Mouse (Mus musculus): ENCODE measurements around the gene Lsm6. TPM values are rescaled to one million over a fixed set of nuclear protein-coding genes. Genes with fewer than 3 reads are reported as not detected.

Gene Lsm6
- polyA plus RNA-seq, 1 experiment from 2014 or later = 237 TPM

DNA sequence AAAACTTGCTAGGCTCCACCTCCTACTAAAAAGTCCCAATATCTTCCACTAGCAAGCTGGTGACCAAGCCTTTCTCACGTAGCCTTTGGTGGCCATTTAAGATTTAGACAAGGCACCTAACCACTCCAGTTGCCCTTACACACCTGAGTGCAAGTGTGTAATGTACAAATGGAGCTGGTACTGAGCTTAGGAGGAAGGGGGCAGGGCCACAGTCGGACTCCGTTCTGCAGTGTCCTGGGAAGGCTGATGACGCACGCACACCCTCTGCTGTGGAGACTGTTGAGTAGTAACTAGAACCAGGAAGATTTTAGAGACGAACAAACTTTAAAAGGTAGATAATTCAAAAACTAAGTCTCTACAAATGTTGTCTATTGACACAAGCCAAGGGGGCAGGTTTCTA is 19.7 kb downstream of the Lsm6 start:
- ATAC-seq (ENCODE audit: insufficient number of reproducible peaks, insufficient read depth, low FRiP score, low TSS enrichment, low read depth) = no peak
- Histone ChIP-seq H3K36me3 (peaks cover 29% of the 10 kb centered on the region), H3K4me3 (no peak overlapping the region), H3K27me3 (no peaks in the 10 kb centered on the region), H3K4me2 (no peak overlapping the region), H3K27ac (no peak overlapping the region), H3K9me3 (no peaks in the 10 kb centered on the region), H3K4me1 (peaks cover 10% of the 10 kb centered on the region), H3K9ac (no peak overlapping the region)
- 89% methylated on average over 6 of the region's 6 CpGs for WGBS

DNA sequence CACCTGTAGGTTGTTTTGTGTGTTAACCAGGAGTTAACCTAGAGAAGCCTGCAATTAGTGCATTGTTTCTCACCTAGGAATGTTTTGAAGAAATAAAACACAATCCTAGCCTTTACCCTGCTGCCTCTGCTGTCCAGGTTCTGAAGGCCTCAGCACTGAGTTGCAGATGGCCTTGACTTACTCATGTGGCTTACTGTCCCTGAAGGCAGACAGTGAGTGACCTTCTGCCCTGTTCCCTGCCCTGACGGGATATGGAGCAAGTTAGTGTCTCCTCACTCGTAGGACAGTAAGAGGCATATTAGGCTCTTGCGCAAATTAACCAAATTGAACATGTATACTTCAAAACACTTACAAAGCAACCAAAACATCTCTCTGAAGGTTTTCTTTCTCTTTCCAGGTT is 22.3 kb downstream of the Lsm6 start:
- Histone ChIP-seq H3K36me3 (peaks cover 9% of the 10 kb centered on the region; the same call in 1 of the 2 replicates), H3K27me3 (no peaks in the 10 kb centered on the region), H3K4me2 (no peak overlapping the region), H3K27ac (no peak overlapping the region), H3K9ac (no peak overlapping the region), H3K4me1 (peaks cover 10% of the 10 kb centered on the region), H3K9me3 (no peaks in the 10 kb centered on the region), H3K4me3 (no peak overlapping the region)
- no peak for ATAC-seq (ENCODE audit: insufficient number of reproducible peaks, insufficient read depth, low FRiP score, low TSS enrichment, low read depth)
- WGBS = 79% methylated on average over 3 of the region's 3 CpGs

DNA sequence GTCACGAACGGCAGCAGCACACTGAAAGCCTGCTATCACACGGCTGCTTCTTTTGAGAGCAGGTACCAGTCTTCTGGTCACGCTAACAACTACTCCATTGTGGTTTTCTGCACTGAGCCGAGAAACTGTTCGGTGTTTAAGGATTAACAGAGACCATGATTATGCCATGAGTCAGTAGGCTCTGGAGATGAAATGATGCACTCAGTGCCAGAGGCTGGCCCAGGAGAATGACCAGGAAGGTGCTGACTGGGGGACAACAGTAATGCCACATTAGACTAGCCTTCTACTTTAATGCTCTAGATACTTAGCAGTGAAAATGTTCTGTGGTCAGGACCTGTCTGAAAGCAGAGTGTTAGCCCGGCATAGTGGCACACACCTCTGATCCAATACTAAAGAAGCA is 23.0 kb downstream of the Lsm6 start:
- H3K9ac ChIP-seq = no peak overlapping the region
- peaks cover 10% of the 10 kb centered on the region for H3K4me1 ChIP-seq
- no peaks in the 10 kb centered on the region for H3K9me3 ChIP-seq
- no peak overlapping the region for H3K4me2 ChIP-seq
- no peak overlapping the region for H3K27ac ChIP-seq
- 0 out of 2 replicates have a peak, but pooled peaks cover 2% of the 10 kb centered on the region for H3K36me3 ChIP-seq
- no peak overlapping the region for H3K4me3 ChIP-seq
- no peak for ATAC-seq (ENCODE audit: insufficient number of reproducible peaks, insufficient read depth, low FRiP score, low TSS enrichment, low read depth)
- 82% methylated on average over 7 of the region's 7 CpGs for WGBS
- no peaks in the 10 kb centered on the region for H3K27me3 ChIP-seq

DNA sequence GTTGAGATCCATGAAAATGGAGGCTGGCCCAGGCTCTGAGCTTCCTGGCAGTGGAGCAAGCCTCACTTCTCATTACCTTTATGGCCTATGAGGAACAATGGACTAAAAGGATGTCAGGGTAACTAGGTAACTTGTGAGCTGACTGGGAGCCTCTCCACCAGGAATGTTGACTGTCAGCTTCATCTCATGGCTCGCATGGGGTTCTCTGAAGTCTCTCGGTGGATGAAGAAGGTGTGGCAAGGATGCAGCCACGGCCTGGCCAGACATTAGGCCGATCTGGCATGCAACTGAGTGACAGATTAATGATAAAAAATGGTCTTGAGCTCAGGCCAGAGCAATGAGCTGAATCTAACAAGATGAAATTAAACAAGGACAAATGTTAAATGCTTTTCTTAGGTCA is 27.7 kb downstream of the Lsm6 start:
- H3K4me2 ChIP-seq = no peak overlapping the region
- H3K27ac ChIP-seq = no peak overlapping the region
- ATAC-seq (ENCODE audit: insufficient number of reproducible peaks, insufficient read depth, low FRiP score, low TSS enrichment, low read depth) = no peak
- H3K9ac ChIP-seq = no peak overlapping the region
- 84% methylated on average over 4 of the region's 4 CpGs for WGBS
- H3K27me3 ChIP-seq = no peaks in the 10 kb centered on the region
- H3K4me3 ChIP-seq = no peak overlapping the region
- peaks cover 10% of the 10 kb centered on the region for H3K4me1 ChIP-seq
- no peaks in the 10 kb centered on the region for H3K36me3 ChIP-seq
- H3K9me3 ChIP-seq = no peaks in the 10 kb centered on the region

DNA sequence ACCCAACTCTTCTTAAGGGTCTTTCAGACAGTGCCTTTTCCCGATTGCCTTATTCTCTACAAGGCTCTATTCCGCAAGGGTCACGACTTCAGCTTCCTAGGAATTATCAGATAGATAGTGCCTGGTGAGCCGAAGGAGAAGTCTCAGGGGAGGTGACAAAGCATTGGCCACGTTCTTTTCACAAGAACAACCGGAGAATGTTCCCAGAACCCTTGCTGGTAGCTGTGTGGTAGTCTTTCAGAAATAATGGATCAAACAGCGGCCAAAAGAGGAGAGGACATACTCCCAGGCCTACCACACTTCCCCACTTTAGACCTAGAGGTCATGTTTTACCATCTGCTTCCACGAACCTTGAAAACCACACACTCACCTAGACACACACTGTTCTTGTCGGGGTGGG is 44.1 kb downstream of the Lsm6 start:
- Histone ChIP-seq H3K36me3 (no peaks in the 10 kb centered on the region), H3K9ac (no peak overlapping the region), H3K9me3 (no peaks in the 10 kb centered on the region), H3K4me2 (no peak overlapping the region), H3K27ac (no peak overlapping the region), H3K27me3 (no peaks in the 10 kb centered on the region), H3K4me3 (no peak overlapping the region), H3K4me1 (no peaks in the 10 kb centered on the region)
- 89% methylated on average over 9 of the region's 9 CpGs for WGBS
- ATAC-seq (ENCODE audit: insufficient number of reproducible peaks, insufficient read depth, low FRiP score, low TSS enrichment, low read depth) = no peak

DNA sequence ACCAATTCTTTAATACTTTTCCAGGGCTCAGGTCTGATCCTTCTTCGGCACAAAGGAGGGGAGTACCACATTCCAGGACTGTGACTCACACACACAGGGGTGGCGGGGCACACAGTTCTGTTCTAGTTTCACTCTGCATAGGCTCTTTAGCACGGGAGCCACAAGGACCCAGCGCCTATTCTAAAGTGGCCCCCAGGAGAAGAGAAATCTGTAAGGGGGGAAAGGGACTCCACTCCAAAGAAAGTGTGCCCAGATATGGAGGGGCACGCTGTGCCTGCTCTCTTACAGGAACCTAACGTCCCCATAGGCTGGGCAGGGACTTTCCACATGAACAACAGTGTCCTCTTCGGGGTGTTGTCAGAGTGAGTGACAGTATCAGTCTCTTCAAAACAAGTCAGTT is 49.7 kb downstream of the Lsm6 start:
- no peak overlapping the region for H3K27ac ChIP-seq
- H3K27me3 ChIP-seq = no peaks in the 10 kb centered on the region
- H3K36me3 ChIP-seq = no peaks in the 10 kb centered on the region
- no peak for ATAC-seq (ENCODE audit: insufficient number of reproducible peaks, insufficient read depth, low FRiP score, low TSS enrichment, low read depth)
- no peak overlapping the region for H3K4me3 ChIP-seq
- no peaks in the 10 kb centered on the region for H3K9me3 ChIP-seq
- no peaks in the 10 kb centered on the region for H3K4me1 ChIP-seq
- WGBS = 67% methylated on average over 7 of the region's 7 CpGs
- H3K4me2 ChIP-seq = no peak overlapping the region
- H3K9ac ChIP-seq = no peak overlapping the region

DNA sequence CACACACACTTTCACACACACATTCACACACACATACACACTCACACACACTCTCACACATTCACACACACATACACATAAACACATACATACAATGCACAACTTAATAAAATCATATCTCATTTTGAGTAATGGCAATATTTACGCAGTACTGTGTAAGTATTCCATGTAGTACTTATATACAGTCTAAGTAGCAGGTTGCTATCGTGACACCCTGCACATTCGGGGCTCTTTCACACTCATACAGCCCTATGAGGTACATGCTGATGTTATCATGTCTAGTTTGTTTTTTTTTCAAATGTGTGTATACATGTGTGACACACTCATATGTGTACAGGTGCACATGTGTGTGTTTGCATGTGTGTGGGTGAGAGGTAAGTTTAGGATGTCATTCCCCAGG is 50.4 kb downstream of the Lsm6 start:
- 94% methylated on average over 3 of the region's 3 CpGs for WGBS
- ATAC-seq (ENCODE audit: insufficient number of reproducible peaks, insufficient read depth, low FRiP score, low TSS enrichment, low read depth) = no peak

DNA sequence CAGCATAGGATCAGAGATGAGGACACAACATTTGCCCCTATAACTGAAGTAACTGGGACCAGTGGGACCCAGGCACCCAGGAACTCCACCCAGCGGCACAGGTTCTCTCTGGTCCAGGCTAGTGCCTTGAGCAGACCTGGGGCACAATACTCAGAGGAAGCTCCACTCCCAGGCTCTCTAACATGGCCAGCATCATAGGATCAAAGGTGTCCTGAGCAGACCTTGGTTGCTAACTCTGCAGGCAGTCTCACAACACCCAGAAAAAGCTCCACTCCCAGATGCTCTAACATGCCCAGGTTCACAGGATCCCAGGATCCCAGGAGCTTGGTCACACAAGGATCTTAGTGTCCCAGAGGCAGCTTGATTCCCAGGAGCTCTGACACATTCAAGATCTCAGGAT is 55.4 kb downstream of the Lsm6 start:
- 86% methylated on average over 1 of the region's 1 CpGs for WGBS
- H3K4me2 ChIP-seq = no peak overlapping the region
- H3K27me3 ChIP-seq = no peaks in the 10 kb centered on the region
- no peaks in the 10 kb centered on the region for H3K4me1 ChIP-seq
- no peaks in the 10 kb centered on the region for H3K36me3 ChIP-seq
- 0 out of 2 replicates have a peak, but pooled peaks cover 3% of the 10 kb centered on the region for H3K9me3 ChIP-seq
- ATAC-seq (ENCODE audit: insufficient number of reproducible peaks, insufficient read depth, low FRiP score, low TSS enrichment, low read depth) = no peak
- H3K9ac ChIP-seq = no peak overlapping the region
- no peak overlapping the region for H3K27ac ChIP-seq
- no peak overlapping the region for H3K4me3 ChIP-seq

More for the DNA sequence above, 50.4 kb downstream of the Lsm6 start:
- H3K4me2 ChIP-seq = no peak overlapping the region
- no peaks in the 10 kb centered on the region for H3K4me1 ChIP-seq
- no peaks in the 10 kb centered on the region for H3K36me3 ChIP-seq
- no peaks in the 10 kb centered on the region for H3K27me3 ChIP-seq
- H3K4me3 ChIP-seq = no peak overlapping the region
- no peaks in the 10 kb centered on the region for H3K9me3 ChIP-seq
- H3K27ac ChIP-seq = no peak overlapping the region
- no peak overlapping the region for H3K9ac ChIP-seq

DNA sequence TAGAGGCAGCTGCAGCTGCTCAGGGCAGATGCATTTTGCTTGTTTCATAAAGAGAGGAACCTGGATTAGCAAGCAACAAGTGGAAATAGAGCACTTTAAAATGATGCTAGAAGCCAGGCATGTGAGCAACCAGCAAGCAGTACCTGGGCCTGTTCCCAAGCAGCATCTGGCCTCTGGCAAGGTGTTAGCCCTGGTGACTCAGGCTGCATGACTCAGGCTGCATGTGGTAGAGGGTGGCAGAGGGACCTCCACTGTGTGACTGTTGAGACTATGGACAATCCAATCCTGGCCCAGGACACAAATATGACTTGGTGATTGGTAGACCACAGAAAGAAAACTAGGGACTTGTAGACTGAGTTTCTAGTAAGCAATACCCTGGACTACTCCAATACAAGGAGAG is 56.0 kb downstream of the Lsm6 start:
- Histone ChIP-seq H3K9me3 (0 out of 2 replicates have a peak, but pooled peaks cover 3% of the 10 kb centered on the region), H3K4me2 (no peak overlapping the region), H3K27me3 (no peaks in the 10 kb centered on the region), H3K27ac (no peak overlapping the region), H3K4me1 (no peaks in the 10 kb centered on the region), H3K4me3 (no peak overlapping the region), H3K9ac (no peak overlapping the region), H3K36me3 (no peaks in the 10 kb centered on the region)
- no peak for ATAC-seq (ENCODE audit: insufficient number of reproducible peaks, insufficient read depth, low FRiP score, low TSS enrichment, low read depth)

DNA sequence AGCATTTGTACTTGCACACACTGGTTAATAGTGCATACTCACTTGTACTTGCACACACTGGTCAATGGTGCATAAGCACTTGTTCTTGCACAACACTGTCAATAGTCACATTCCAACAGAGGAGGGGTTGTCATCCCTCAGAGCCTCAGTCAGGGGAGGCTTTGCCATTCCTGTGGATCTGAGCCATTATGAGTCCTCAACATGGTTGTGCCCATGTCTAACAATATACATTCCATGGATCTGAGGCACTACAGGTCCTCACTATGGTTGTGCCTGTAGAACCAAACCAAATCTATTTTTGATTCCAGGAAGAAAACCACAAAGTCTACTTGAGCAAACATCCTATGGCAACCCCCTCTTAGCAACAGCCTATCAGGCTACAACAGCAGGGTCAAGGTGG is 61.8 kb downstream of the Lsm6 start:
- H3K27me3 ChIP-seq = no peaks in the 10 kb centered on the region
- H3K4me1 ChIP-seq = no peaks in the 10 kb centered on the region
- no peaks in the 10 kb centered on the region for H3K36me3 ChIP-seq
- H3K4me3 ChIP-seq = no peak overlapping the region
- no peak overlapping the region for H3K9ac ChIP-seq
- H3K9me3 ChIP-seq = peaks cover 9% of the 10 kb centered on the region; the same call in 1 of the 2 replicates
- H3K4me2 ChIP-seq = no peak overlapping the region
- ATAC-seq (ENCODE audit: insufficient number of reproducible peaks, insufficient read depth, low FRiP score, low TSS enrichment, low read depth) = no peak
- H3K27ac ChIP-seq = no peak overlapping the region

DNA sequence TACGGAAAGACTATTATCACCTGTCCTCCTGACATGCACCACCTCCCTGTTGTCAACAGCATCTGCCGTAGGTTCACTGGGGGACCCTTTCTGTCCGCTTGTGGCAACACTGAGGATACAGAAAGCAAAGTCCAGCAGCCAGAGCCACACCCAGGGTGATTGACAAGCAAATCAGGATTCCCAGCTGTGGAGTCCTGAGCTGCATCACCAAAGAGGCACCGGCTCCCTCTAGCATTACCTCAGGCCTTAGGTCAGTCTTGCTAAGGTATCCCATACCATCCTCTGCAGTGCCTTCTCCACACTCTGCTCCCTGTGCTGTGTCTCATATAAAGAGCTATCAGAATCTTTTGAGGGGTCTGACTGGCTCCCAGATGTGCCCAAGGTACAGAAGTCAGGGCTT is 66.0 kb downstream of the Lsm6 start:
- WGBS = 85% methylated on average over 4 of the region's 4 CpGs
- ATAC-seq (ENCODE audit: insufficient number of reproducible peaks, insufficient read depth, low FRiP score, low TSS enrichment, low read depth) = no peak

More for the DNA sequence above, 66.0 kb downstream of the Lsm6 start:
- no peak overlapping the region for H3K4me2 ChIP-seq
- H3K9me3 ChIP-seq = peaks cover 6% of the 10 kb centered on the region; the same call in 1 of the 2 replicates
- no peaks in the 10 kb centered on the region for H3K36me3 ChIP-seq
- no peak overlapping the region for H3K27ac ChIP-seq
- no peaks in the 10 kb centered on the region for H3K27me3 ChIP-seq
- H3K9ac ChIP-seq = no peak overlapping the region
- H3K4me3 ChIP-seq = no peak overlapping the region
- peaks cover 10% of the 10 kb centered on the region for H3K4me1 ChIP-seq

Measured in embryonic facial prominence, embryonic 13.5 days (tissue).